Mouse (Mus musculus) liver, embryonic 13.5 days (tissue): ENCODE measurements around the gene Gbx2. TPM values are rescaled to one million over a fixed set of nuclear protein-coding genes. Genes with fewer than 3 reads are reported as not detected.

Source experiments
- ATAC-seq: fragments of 200-750 bp; cut with Nextera tagmentation; 2 replicates; pipeline ENCODE4 v1.8.0; 2017; ENCODE audit warnings: low read depth, mild to moderate bottlenecking, moderate number of reproducible peaks, moderate library complexity
- DNase-seq: peaks from one replicate; pipeline ENCODE4 v3.0.0; 2022
- H3K27ac ChIP-seq: fragments of 300-500 bp; sonication (generic); 2 replicates; pipeline ENCODE4 v1.5.1; 2015; ENCODE audit warnings: moderate library complexity, mild to moderate bottlenecking, inconsistent platforms
- H3K27me3 ChIP-seq: fragments of 300-500 bp; sonication (generic); 2 replicates; pipeline ENCODE4 v1.6.1; 2015; ENCODE audit warnings: mild to moderate bottlenecking, inconsistent platforms
- H3K36me3 ChIP-seq: fragments of 300-500 bp; sonication (generic); 2 replicates; pipeline ENCODE4 v1.6.1; 2015; ENCODE audit warnings: mild to moderate bottlenecking, inconsistent platforms
- H3K4me1 ChIP-seq: fragments of 300-500 bp; sonication (generic); replicated peaks from 2 replicates; pipeline ENCODE4 v1.6.1; 2015; ENCODE audit warnings: inconsistent platforms
- H3K4me2 ChIP-seq: fragments of 300-500 bp; sonication (generic); 2 replicates; pipeline ENCODE4 v1.6.1; 2015; ENCODE audit warnings: inconsistent platforms, mild to moderate bottlenecking, moderate library complexity
- H3K4me3 ChIP-seq: fragments of 300-500 bp; sonication (generic); replicated peaks from 2 replicates; pipeline ENCODE4 v1.5.1; 2015; ENCODE audit warnings: mild to moderate bottlenecking, inconsistent platforms
- H3K9ac ChIP-seq: fragments of 300-500 bp; sonication (generic); 2 replicates; pipeline ENCODE4 v1.6.1; 2015; ENCODE audit warnings: mild to moderate bottlenecking, inconsistent platforms
- H3K9me3 ChIP-seq: fragments of 300-500 bp; sonication (generic); replicated peaks from 2 replicates; pipeline ENCODE4 v1.6.1; 2016; ENCODE audit warnings: inconsistent platforms
- WGBS: fragments of 180-500 bp; shearing (Covaris S2); methylation state at CpG from one replicate; pipeline ENCODE4 v1.1.7; 2015; ENCODE audit not compliant: insufficient replicate concordance; 5-methylcytosine and 5-hydroxymethylcytosine counted together
- polyA plus RNA-seq: library from polyadenylated mRNA; unstranded; fragments of >200 nt; fragmentation: Nextera tagmentation; extraction: Ambion mirVana; gene quantifications from 2 replicates; pipeline ENCODE4 v1.2.1, GENCODE M21; 2015

The Gbx2 gene
- polyA plus RNA-seq, 1 experiment from 2014 or later: 1.1 TPM

DNA sequence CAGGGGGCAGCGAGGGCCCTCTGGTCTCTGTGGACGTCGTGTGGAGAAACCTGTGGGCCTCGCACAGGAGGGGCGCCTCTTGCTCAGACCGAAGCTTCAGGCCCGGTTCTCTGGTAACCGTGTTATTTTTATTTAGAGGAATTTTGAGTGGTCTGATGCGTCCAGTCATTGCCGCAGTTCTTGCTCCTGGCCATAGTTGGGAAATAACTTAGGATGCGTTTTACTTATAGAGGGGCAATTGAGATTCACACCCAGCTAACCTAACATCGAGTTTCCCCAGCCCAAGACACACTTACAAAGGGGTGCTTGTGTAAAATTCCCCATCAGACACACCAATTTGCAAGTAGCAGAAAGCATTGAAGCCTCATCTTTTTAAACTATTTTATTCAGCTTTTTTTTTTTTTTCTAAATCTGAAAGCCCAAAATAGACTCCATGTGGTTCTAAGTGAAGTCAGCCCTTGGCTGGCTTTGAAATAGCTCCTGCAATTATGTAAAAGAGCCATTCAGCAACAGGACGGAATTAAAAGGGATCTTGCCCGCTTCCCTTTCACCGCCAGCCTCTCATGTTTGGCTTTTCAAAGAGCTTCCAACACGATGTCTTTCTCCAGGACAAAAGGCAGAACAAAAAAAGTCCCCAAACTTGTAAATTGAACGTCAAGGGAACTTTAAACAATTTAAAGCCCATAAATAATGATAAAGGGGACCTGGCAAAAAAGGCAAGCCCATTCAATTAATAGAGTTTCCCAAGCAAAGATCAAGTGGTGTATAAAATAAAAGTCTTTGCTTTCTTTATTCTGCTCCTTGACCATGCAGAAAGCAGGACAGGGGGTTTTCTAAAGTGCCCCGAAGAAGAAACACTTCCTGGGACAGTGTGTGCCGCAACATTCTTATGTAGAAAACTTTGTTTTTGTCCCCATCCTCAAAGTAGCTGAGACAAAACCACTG lies 3.6 kb upstream of the Gbx2 start:
- Histone ChIP-seq H3K9ac (no peak overlapping the region), H3K27ac (no peak overlapping the region), H3K4me3 (no peak overlapping the region), H3K27me3 (peaks cover 100% of the 10 kb centered on the region), H3K9me3 (no peaks in the 10 kb centered on the region), H3K36me3 (no peaks in the 10 kb centered on the region), H3K4me2 (no peak overlapping the region), H3K4me1 (peaks cover 18% of the 10 kb centered on the region)
- DNase-seq: no peak
- no peak for ATAC-seq
- WGBS: 39% methylated on average over 19 of the region's 19 CpGs

GRCm38 (mm10) chr1:89933786-89934185 lies 2.8 kb upstream of the Gbx2 start:
- no peaks in the 10 kb centered on the region for H3K36me3 ChIP-seq
- H3K4me2 ChIP-seq: no peak overlapping the region
- WGBS: 26% methylated on average over 21 of the region's 21 CpGs
- H3K9ac ChIP-seq: no peak overlapping the region
- ATAC-seq (no peak), DNase-seq (no peak)
- H3K27ac ChIP-seq: no peak overlapping the region
- peaks cover 100% of the 10 kb centered on the region for H3K27me3 ChIP-seq
- H3K4me3 ChIP-seq: no peak overlapping the region
- no peaks in the 10 kb centered on the region for H3K9me3 ChIP-seq
- H3K4me1 ChIP-seq: peaks cover 18% of the 10 kb centered on the region

- no peak for DNase-seq
Observed at GRCm38 (mm10) chr1:89933028-89933427, 2.0 kb upstream of the Gbx2 start.

GRCm38 (mm10) chr1:89932616-89933015 lies 1.6 kb upstream of the Gbx2 start:
- Histone ChIP-seq H3K9ac (no peak overlapping the region), H3K4me3 (no peak overlapping the region), H3K4me2 (no peak overlapping the region), H3K27ac (no peak overlapping the region), H3K36me3 (no peaks in the 10 kb centered on the region), H3K27me3 (peaks cover 100% of the 10 kb centered on the region), H3K9me3 (no peaks in the 10 kb centered on the region), H3K4me1 (peaks cover 20% of the 10 kb centered on the region)
- WGBS: 27% methylated on average over 16 of the region's 16 CpGs
- no peak for ATAC-seq
- DNase-seq: no peak

More at GRCm38 (mm10) chr1:89933028-89933427, 2.0 kb upstream of the Gbx2 start:
- H3K9me3 ChIP-seq: no peaks in the 10 kb centered on the region
- 43% methylated on average over 6 of the region's 6 CpGs for WGBS
- H3K9ac ChIP-seq: no peak overlapping the region
- H3K4me3 ChIP-seq: no peak overlapping the region
- H3K36me3 ChIP-seq: no peaks in the 10 kb centered on the region
- ATAC-seq: no peak
- H3K27me3 ChIP-seq: peaks cover 100% of the 10 kb centered on the region
- H3K27ac ChIP-seq: no peak overlapping the region
- peaks cover 18% of the 10 kb centered on the region for H3K4me1 ChIP-seq
- no peak overlapping the region for H3K4me2 ChIP-seq

DNA sequence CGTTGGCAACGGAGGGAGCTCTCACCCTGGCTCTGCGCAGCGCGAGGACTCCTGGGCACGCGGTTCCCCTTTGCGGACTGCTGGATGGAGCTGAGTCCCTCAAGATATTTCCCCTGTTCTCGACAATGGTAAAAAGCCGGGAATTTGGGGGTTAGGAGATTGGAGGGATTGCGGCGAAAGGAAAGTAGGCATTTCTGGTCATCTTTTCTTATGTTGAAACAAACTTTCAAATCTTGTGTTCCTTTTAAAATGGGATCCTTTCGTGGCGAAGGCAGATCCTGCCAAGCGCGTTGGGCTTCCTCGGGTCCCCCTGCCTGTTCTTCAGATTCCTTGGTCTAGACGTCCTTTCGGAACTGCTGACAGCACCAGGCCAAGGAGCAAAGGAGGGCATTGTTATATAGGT lies 1.0 kb upstream of the Gbx2 start:
- Histone ChIP-seq H3K27me3 (peaks cover 100% of the 10 kb centered on the region), H3K9ac (no peak overlapping the region), H3K36me3 (no peaks in the 10 kb centered on the region), H3K4me3 (no peak overlapping the region), H3K4me1 (peaks cover 25% of the 10 kb centered on the region), H3K27ac (no peak overlapping the region), H3K9me3 (no peaks in the 10 kb centered on the region), H3K4me2 (no peak overlapping the region)
- ATAC-seq (no peak), DNase-seq (no peak)
- WGBS: 22% methylated on average over 19 of the region's 19 CpGs

DNA sequence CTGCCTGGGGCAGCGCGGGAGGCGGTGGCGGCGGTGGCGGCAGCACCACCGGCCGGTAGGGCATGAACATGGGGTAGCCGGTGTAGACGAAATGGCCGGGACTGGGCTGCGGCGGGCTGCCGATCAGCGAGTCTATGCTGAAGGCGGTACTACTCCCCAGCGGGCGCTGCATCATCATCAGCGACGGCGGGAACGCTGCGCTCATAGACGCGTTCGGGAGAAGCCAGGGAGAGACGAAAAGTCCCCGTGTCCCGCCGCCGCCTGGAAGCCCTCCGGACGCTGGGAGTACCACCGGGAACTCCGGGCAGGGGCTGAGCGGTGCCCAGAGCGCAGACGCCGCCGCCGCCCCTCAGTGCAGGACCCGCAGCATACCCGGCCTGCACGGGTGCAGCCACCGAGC lies 428 bp downstream of the Gbx2 start:
- no peak for ATAC-seq
- peak overlapping the region; percentile 50 for H3K4me3 ChIP-seq
- no peak for DNase-seq
- peaks cover 25% of the 10 kb centered on the region for H3K4me1 ChIP-seq
- H3K9ac ChIP-seq: peak overlapping the region; percentile 22; the same call in 1 of the 2 replicates
- no peaks in the 10 kb centered on the region for H3K9me3 ChIP-seq
- no peak overlapping the region for H3K27ac ChIP-seq
- WGBS: under 1% methylated on average over 44 of the region's 45 CpGs
- no peaks in the 10 kb centered on the region for H3K36me3 ChIP-seq
- peak overlapping the region; percentile 67 for H3K4me2 ChIP-seq
- H3K27me3 ChIP-seq: peaks cover 100% of the 10 kb centered on the region

DNA sequence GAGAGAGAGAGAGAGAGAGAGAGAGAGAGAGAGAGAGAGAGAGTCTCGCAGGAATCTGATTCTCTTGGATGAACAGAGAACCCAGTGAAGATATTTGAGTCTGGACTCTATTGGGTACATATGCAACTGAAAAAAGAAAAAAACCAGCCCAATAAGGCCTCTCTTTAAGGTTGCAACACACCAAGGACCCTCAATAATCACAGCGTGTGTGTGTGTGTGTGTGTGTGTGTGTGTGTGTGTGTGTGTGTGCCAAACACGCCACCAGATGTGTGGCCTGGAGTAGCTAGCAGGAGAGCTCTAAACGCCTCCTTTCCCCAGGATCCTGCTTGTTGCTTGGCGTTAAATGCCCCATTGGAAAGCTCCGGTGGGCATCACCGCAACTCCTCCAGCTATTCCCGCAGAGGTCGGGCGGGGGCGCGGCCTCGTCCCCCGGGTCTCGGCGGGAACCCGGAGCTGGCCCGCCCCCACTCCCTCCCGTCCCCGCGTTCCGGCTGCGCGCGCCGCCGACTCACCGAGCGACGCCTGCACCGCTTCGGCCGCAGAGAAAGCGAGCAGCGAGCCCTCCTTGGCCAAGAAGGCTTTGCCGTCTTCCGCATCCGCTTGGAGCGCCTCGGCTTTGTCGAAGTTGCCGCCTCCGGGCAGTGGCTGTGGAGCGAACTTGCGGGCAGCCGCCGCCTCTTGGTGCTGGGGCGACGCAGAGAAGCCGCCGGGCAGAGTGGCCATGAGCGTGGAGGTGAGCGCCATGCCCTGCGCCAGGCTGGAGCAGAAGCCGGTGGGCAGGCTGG lies 1.1 kb downstream of the Gbx2 start:
- WGBS: under 1% methylated on average over 55 of the region's 55 CpGs
- no peak for DNase-seq
- H3K27me3 ChIP-seq: peaks cover 100% of the 10 kb centered on the region
- no peaks in the 10 kb centered on the region for H3K9me3 ChIP-seq
- no peak for ATAC-seq
- H3K27ac ChIP-seq: no peak overlapping the region
- no peaks in the 10 kb centered on the region for H3K36me3 ChIP-seq
- peaks cover 25% of the 10 kb centered on the region for H3K4me1 ChIP-seq
- H3K9ac ChIP-seq: no peak overlapping the region; the same call in 1 of the 2 replicates
- peak overlapping the region; percentile 67 for H3K4me2 ChIP-seq
- peak overlapping the region; percentile 50 for H3K4me3 ChIP-seq

DNA sequence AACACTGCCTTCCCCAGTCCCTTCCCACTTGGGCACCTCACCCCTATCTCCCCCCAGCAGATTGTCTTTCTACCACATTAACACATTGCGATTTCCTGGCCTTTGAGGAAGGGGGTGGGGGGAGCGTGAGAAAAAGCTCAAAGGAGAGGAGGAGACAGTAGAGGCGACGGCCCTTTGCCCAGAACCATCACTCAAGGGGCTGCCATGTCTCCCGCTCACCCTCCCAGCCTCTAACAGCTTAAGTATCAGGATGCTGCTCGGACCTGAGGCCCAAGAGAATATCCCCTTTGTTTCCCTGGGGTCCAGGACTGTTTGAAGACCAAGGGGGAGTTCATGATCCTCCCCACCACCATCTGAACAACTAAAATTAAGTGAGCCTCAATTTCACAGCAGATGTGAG lies 1.8 kb downstream of the Gbx2 start:
- Histone ChIP-seq H3K4me2 (peak overlapping the region; percentile 9; the same call in 1 of the 2 replicates), H3K27me3 (peaks cover 100% of the 10 kb centered on the region)
- 0% methylated on average over 6 of the region's 6 CpGs for WGBS

DNA sequence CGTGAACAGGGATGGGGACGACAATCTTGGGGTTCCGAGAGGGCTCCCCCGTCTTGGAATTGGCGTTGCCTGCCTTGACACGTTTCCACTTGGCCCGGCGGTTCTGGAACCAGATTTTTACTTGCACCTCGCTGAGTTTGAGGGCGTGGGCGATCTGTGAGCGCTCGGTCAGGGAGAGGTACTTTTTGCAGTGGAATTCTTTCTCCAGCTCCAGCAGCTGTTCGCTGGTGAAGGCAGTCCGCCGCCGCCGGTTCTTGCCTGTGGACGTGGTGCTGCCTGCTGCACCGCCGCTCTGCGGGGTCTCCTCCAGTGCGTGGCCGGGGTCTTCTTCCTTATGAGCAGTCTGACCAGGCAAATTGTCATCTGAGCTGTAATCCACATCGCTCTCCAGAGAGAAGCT lies 2.3 kb downstream of the Gbx2 start:
- no peak overlapping the region for H3K9ac ChIP-seq
- peaks cover 25% of the 10 kb centered on the region for H3K4me1 ChIP-seq
- DNase-seq: no peak
- peak overlapping the region; percentile 9; the same call in 1 of the 2 replicates for H3K4me2 ChIP-seq
- H3K27ac ChIP-seq: no peak overlapping the region
- H3K27me3 ChIP-seq: peaks cover 100% of the 10 kb centered on the region
- WGBS: 19% methylated on average over 25 of the region's 25 CpGs
- H3K9me3 ChIP-seq: no peaks in the 10 kb centered on the region
- H3K4me3 ChIP-seq: peak overlapping the region; percentile 14
- no peaks in the 10 kb centered on the region for H3K36me3 ChIP-seq
- no peak for ATAC-seq

More for the DNA sequence above, 1.8 kb downstream of the Gbx2 start:
- Histone ChIP-seq H3K36me3 (no peaks in the 10 kb centered on the region), H3K4me1 (peaks cover 25% of the 10 kb centered on the region), H3K4me3 (peak overlapping the region; percentile 14), H3K9me3 (no peaks in the 10 kb centered on the region), H3K9ac (no peak overlapping the region), H3K27ac (no peak overlapping the region)
- DNase-seq (no peak), ATAC-seq (no peak)

DNA sequence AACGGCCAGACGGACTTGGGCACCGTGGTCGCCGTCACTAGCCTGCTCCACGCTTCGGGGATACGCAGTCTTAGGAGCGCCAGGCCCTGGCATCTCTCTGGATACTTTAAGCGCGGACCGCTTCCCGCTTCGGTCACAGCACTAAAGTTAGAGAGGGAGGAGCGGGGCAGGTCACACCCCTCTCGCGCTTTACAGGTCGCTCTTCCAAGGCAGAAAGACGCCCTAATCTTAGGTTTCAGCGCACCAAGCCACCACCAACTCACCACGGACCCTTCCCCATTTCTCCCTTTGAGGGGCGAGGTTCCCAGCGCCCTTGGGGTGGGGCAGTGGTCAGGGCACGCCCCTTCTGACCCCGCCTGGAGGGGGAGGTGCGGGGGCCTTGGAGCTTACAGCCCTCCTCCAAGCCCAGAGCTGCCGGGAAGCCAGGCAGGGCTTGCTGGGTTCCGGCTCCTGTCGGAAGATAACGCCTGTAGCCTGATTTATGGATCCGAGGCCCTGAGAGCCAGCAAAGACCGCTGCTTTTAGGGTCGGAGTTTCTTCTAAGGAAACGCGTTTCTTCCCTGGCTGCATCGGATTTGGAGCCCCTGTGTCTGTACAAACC lies 3.8 kb downstream of the Gbx2 start:
- no peak overlapping the region for H3K9ac ChIP-seq
- H3K9me3 ChIP-seq: no peaks in the 10 kb centered on the region
- 1% methylated on average over 36 of the region's 36 CpGs for WGBS
- no peak for DNase-seq
- peaks cover 28% of the 10 kb centered on the region for H3K4me1 ChIP-seq
- no peaks in the 10 kb centered on the region for H3K36me3 ChIP-seq
- peaks cover 100% of the 10 kb centered on the region for H3K27me3 ChIP-seq
- peak overlapping the region; percentile 56 for H3K4me2 ChIP-seq
- no peak for ATAC-seq
- H3K4me3 ChIP-seq: peak overlapping the region; percentile 35
- H3K27ac ChIP-seq: no peak overlapping the region

- Histone ChIP-seq H3K4me2 (peak overlapping the region; percentile 56), H3K4me3 (peak overlapping the region; percentile 35), H3K9me3 (no peaks in the 10 kb centered on the region), H3K27ac (no peak overlapping the region), H3K27me3 (peaks cover 100% of the 10 kb centered on the region), H3K9ac (no peak overlapping the region), H3K36me3 (no peaks in the 10 kb centered on the region), H3K4me1 (peaks cover 28% of the 10 kb centered on the region)
- 33% methylated on average over 9 of the region's 9 CpGs for WGBS
- ATAC-seq (no peak), DNase-seq (no peak)
Observed at GRCm38 (mm10) chr1:89926583-89927060, 4.4 kb downstream of the Gbx2 start.
